Mouse (Mus musculus) forebrain, embryonic 15.5 days (tissue): ENCODE data around the gene Sfmbt2. TPM values are rescaled to one million over a fixed set of nuclear protein-coding genes. Genes with fewer than 3 reads are reported as not detected.

Source experiments
- ATAC-seq: fragments of 200-750 bp; cut with Nextera tagmentation; replicated peaks from 2 replicates; pipeline ENCODE4 v1.8.0; 2017; ENCODE audit warnings: mild to moderate bottlenecking, moderate TSS enrichment, moderate library complexity
- H3K27ac ChIP-seq: fragments of 300-500 bp; sonication (generic); replicated peaks from 2 replicates; pipeline ENCODE4 v1.5.1; 2015; ENCODE audit warnings: mild to moderate bottlenecking, inconsistent platforms
- H3K27me3 ChIP-seq: fragments of 300-500 bp; sonication (generic); 2 replicates; pipeline ENCODE4 v1.6.1; 2015; ENCODE audit warnings: inconsistent platforms
- H3K36me3 ChIP-seq: fragments of 300-500 bp; sonication (generic); 2 replicates; pipeline ENCODE4 v1.6.1; 2015; ENCODE audit warnings: mild to moderate bottlenecking, inconsistent platforms
- H3K4me1 ChIP-seq: fragments of 300-500 bp; sonication (generic); 2 replicates; pipeline ENCODE4 v1.6.1; 2015; ENCODE audit warnings: inconsistent platforms
- H3K4me2 ChIP-seq: fragments of 300-500 bp; sonication (generic); replicated peaks from 2 replicates; pipeline ENCODE4 v1.6.1; 2015; ENCODE audit warnings: mild to moderate bottlenecking, inconsistent platforms
- H3K4me3 ChIP-seq: fragments of 300-500 bp; sonication (generic); 2 replicates; pipeline ENCODE4 v1.5.1; 2015; ENCODE audit warnings: mild to moderate bottlenecking, inconsistent platforms
- H3K9ac ChIP-seq: fragments of 300-500 bp; sonication (generic); replicated peaks from 2 replicates; pipeline ENCODE4 v1.6.1; 2015; ENCODE audit warnings: mild to moderate bottlenecking, inconsistent platforms
- H3K9me3 ChIP-seq: fragments of 300-500 bp; sonication (generic); 2 replicates; pipeline ENCODE4 v1.6.1; 2016; ENCODE audit warnings: inconsistent platforms
- WGBS: fragments of 180-500 bp; shearing (Covaris S2); methylation state at CpG from one replicate; pipeline ENCODE4 v1.1.7; 2015; ENCODE audit warnings: mixed read lengths; 5-methylcytosine and 5-hydroxymethylcytosine counted together
- polyA plus RNA-seq: library from polyadenylated mRNA; unstranded; fragments of >200 nt; fragmentation: Nextera tagmentation; extraction: Ambion mirVana; gene quantifications from 2 replicates; pipeline ENCODE4 v1.2.1, GENCODE M21; 2015

Gene Sfmbt2
- polyA plus RNA-seq, 1 experiment from 2014 or later, result 2.1 TPM

DNA sequence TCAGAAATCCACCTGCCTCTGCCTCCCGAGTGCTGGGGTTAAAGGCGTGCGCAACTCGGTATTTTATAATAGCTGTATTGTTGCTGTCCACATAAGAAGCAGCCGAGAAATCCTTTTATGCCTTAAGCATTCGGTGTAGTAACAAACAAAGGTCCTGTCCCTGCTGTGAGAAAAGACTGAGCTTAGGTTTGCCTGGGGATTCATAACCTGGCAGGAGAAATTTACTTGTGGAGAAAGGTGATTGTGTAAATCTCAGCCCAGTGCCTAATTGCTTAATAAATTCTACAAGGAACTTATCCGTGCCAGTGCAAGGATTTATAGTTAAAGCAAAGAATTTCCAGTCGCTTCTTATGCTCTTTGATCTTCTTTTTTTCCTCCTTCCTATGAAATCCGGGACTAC, 71.5 kb downstream of the Sfmbt2 start:
- H3K4me2 ChIP-seq, result no peak overlapping the region
- no peak overlapping the region for H3K27ac ChIP-seq
- WGBS, result 66% methylated on average over 9 of the region's 9 CpGs
- no peaks in the 10 kb centered on the region for H3K9me3 ChIP-seq
- H3K36me3 ChIP-seq, result no peaks in the 10 kb centered on the region
- no peaks in the 10 kb centered on the region for H3K27me3 ChIP-seq
- peaks cover 6% of the 10 kb centered on the region for H3K4me1 ChIP-seq
- ATAC-seq, result no peak
- H3K4me3 ChIP-seq, result no peak overlapping the region
- H3K9ac ChIP-seq, result no peak overlapping the region

DNA sequence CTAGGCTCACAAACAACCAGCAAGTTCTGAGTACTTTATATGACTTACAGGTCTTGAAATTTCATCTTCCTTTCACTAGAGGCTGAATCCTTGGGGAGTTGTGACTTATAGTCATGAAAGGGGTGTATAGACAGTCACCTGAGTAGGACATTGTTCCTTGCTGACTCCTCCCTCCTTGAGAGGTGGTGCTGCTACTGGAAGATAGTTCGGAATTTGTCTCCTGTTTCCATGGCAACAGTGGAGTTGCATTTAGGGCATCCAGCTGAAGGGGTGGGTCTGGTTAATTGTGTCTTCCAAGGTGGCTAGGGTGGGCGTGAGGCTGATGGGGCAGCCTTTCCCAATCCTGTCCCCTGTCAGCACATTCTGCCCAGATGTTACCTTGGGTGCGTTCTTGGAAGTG, 83.3 kb downstream of the Sfmbt2 start:
- no peaks in the 10 kb centered on the region for H3K27me3 ChIP-seq
- no peak overlapping the region for H3K9ac ChIP-seq
- no peak overlapping the region for H3K4me3 ChIP-seq
- WGBS, result 53% methylated on average over 3 of the region's 3 CpGs
- no peak for ATAC-seq
- no peak overlapping the region for H3K4me2 ChIP-seq
- H3K9me3 ChIP-seq, result no peaks in the 10 kb centered on the region
- no peaks in the 10 kb centered on the region for H3K36me3 ChIP-seq
- no peak overlapping the region for H3K27ac ChIP-seq
- H3K4me1 ChIP-seq, result no peaks in the 10 kb centered on the region

DNA sequence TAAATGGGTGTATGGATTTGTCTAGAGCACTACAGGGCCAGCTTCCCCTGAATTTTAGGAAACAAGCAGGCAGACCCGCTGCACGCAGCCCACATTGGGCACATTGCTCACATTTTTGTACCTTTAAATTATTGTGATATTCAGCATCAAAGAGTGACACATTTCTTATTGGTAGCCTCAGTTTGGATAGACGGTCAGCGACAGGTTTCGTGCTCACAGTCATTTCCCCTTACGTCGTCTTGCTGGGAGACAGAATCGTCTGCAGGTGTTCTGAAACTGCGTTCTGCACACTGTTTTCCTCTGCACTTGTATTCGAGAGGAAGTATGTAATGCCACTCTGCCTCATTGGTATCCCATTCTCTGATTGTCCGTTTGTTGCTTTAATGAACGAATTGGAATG, 88.0 kb downstream of the Sfmbt2 start:
- no peak for ATAC-seq
- H3K27me3 ChIP-seq, result no peaks in the 10 kb centered on the region
- whole genome bisulfite sequencing, result 90% methylated on average over 12 of the region's 12 CpGs

DNA sequence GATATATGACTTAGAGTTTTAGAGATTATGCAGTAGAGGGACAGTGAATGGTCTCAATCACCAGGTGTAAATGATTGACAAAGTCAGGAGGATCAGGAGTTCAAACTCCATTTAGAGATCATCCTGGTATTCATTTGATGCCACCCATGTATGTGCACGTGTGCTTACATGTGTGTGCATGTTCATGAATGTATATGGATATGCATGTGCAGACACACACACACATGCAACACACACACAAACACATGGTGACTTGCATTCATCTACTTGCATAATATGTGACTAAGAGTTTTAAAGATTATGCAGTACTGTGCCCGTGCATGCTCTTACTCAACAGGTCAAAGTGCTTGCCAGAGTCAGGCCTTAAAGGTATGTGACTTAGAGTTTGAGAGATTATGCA, 146.2 kb downstream of the Sfmbt2 start:
- 86% methylated on average over 2 of the region's 2 CpGs for WGBS
- H3K9me3 ChIP-seq, result no peaks in the 10 kb centered on the region
- no peak for ATAC-seq
- no peak overlapping the region for H3K4me2 ChIP-seq
- no peak overlapping the region for H3K27ac ChIP-seq
- no peaks in the 10 kb centered on the region for H3K36me3 ChIP-seq
- no peak overlapping the region for H3K4me3 ChIP-seq
- H3K27me3 ChIP-seq, result 0 out of 2 replicates have a peak, but pooled peaks cover 7% of the 10 kb centered on the region
- H3K4me1 ChIP-seq, result no peaks in the 10 kb centered on the region
- no peak overlapping the region for H3K9ac ChIP-seq

More for the DNA sequence above, 88.0 kb downstream of the Sfmbt2 start:
- H3K4me3 ChIP-seq, result no peak overlapping the region
- no peak overlapping the region for H3K4me2 ChIP-seq
- H3K4me1 ChIP-seq, result no peaks in the 10 kb centered on the region
- no peaks in the 10 kb centered on the region for H3K9me3 ChIP-seq
- no peak overlapping the region for H3K27ac ChIP-seq
- no peaks in the 10 kb centered on the region for H3K36me3 ChIP-seq
- no peak overlapping the region for H3K9ac ChIP-seq

GRCm38 (mm10) chr2:10521719-10522415, 151.6 kb downstream of the Sfmbt2 start:
- no peak overlapping the region for H3K27ac ChIP-seq
- peak; percentile 67; the same call in 1 of the 2 replicates for ATAC-seq

DNA sequence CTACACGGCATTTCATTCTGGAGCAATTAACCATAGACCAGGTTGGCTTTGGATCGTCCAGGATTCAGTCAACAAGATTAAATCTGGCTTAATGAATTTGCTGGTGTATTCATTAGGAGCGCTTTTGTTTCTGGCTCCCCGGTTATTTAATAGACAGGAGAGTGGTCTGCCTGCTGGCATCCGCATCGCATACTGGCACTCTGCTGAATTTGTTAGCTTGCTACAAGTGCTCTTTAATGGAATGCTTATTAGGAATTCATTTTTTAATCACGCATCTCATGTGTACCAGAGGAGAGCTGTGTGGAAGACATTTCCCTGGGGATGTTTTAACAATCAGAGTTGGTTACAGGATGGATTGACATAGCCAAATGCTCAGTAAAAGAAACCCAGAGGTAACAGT, 155.3 kb downstream of the Sfmbt2 start:
- WGBS, result 8% methylated on average over 7 of the region's 7 CpGs

More at GRCm38 (mm10) chr2:10521719-10522415, 151.6 kb downstream of the Sfmbt2 start:
- H3K4me3 ChIP-seq, result no peak overlapping the region
- WGBS, result 5% methylated on average over 5 of the region's 5 CpGs
- no peak overlapping the region for H3K9ac ChIP-seq
- no peak overlapping the region for H3K4me2 ChIP-seq
- H3K9me3 ChIP-seq, result no peaks in the 10 kb centered on the region
- 0 out of 2 replicates have a peak, but pooled peaks cover 7% of the 10 kb centered on the region for H3K27me3 ChIP-seq
- no peaks in the 10 kb centered on the region for H3K36me3 ChIP-seq
- H3K4me1 ChIP-seq, result peaks cover 19% of the 10 kb centered on the region

DNA sequence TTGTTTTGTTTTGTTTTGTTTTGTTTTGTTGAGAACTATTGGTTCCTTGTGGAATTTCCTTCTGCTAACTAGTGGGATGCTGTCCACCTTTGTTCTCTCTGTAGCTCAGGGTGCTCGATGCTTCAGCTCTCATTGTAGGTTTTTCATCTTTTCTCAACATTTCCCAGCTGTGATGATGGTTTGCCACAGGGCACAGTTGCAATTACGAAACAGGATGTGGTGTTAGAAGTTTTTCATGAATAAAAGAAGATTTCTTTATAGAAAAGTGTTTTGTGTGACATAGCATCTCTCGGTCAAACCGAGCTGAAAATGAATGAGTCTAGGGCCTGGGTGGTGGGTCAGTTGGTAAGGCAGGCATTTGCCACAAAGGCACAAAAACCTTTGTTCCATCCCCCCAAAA, 171.5 kb downstream of the Sfmbt2 start:
- H3K4me3 ChIP-seq, result no peak overlapping the region
- H3K27me3 ChIP-seq, result no peaks in the 10 kb centered on the region
- no peaks in the 10 kb centered on the region for H3K4me1 ChIP-seq
- H3K27ac ChIP-seq, result no peak overlapping the region
- ATAC-seq, result no peak
- 84% methylated on average over 4 of the region's 4 CpGs for WGBS
- no peaks in the 10 kb centered on the region for H3K36me3 ChIP-seq
- H3K4me2 ChIP-seq, result no peak overlapping the region
- no peak overlapping the region for H3K9ac ChIP-seq
- no peaks in the 10 kb centered on the region for H3K9me3 ChIP-seq

More for the DNA sequence above, 155.3 kb downstream of the Sfmbt2 start:
- H3K36me3 ChIP-seq, result no peaks in the 10 kb centered on the region
- no peak overlapping the region for H3K27ac ChIP-seq
- no peak overlapping the region for H3K4me3 ChIP-seq
- H3K4me2 ChIP-seq, result no peak overlapping the region
- H3K4me1 ChIP-seq, result peaks cover 19% of the 10 kb centered on the region
- no peaks in the 10 kb centered on the region for H3K9me3 ChIP-seq
- H3K27me3 ChIP-seq, result 0 out of 2 replicates have a peak, but pooled peaks cover 8% of the 10 kb centered on the region
- H3K9ac ChIP-seq, result no peak overlapping the region
- ATAC-seq, result peak; percentile 86

DNA sequence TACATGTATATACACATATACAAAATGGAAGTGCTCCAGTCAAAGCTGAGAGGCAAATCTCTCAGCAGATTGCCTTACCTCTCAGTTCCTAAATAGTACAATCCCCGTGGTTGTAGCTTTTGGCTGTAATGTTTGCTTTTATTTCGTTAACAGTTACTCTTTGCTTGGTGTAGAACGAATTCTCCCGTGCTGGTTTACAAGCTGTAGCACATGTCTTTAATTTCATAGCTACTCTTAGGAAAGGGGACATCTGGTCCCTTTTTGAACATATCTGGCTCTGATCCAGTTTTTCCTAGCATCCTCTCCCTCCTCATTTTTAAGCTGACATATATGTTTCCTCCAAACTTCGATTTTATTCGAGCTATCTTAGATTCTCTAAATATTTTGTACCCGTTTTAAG, 172.1 kb downstream of the Sfmbt2 start:
- WGBS, result 74% methylated on average over 7 of the region's 7 CpGs
- H3K36me3 ChIP-seq, result no peaks in the 10 kb centered on the region
- H3K27me3 ChIP-seq, result no peaks in the 10 kb centered on the region
- no peaks in the 10 kb centered on the region for H3K9me3 ChIP-seq
- H3K4me1 ChIP-seq, result no peaks in the 10 kb centered on the region
- no peak overlapping the region for H3K27ac ChIP-seq
- no peak overlapping the region for H3K4me3 ChIP-seq
- no peak for ATAC-seq
- H3K9ac ChIP-seq, result no peak overlapping the region
- H3K4me2 ChIP-seq, result no peak overlapping the region

- Histone ChIP-seq H3K36me3 (no peaks in the 10 kb centered on the region), H3K4me3 (no peak overlapping the region), H3K4me2 (no peak overlapping the region), H3K27me3 (no peaks in the 10 kb centered on the region), H3K4me1 (no peaks in the 10 kb centered on the region), H3K27ac (no peak overlapping the region), H3K9me3 (no peaks in the 10 kb centered on the region), H3K9ac (no peak overlapping the region)
- 37% methylated on average over 1 of the region's 1 CpGs for WGBS
- ATAC-seq, result no peak
Observed at GRCm38 (mm10) chr2:10558816-10559215, 188.5 kb downstream of the Sfmbt2 start.

DNA sequence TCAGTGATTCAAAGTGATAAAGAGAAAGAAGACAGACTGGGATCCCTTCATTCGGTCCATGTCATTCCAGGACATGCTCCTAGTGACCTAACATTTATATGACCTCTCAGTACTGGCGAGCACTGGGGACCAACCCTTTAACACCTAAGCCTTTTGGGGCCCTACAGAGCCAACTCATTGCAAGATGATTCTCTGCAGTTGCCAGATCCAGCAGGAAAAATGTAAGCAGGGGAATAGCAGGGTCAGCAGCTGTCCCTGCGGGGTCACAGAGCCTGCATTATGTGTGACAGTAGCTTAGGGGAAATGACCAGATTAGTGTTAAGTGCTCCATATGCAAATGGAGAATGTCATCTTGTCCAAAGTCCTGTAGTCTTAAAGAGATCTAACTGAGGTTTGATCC, 195.2 kb downstream of the Sfmbt2 start:
- WGBS, result 86% methylated on average over 3 of the region's 3 CpGs

DNA sequence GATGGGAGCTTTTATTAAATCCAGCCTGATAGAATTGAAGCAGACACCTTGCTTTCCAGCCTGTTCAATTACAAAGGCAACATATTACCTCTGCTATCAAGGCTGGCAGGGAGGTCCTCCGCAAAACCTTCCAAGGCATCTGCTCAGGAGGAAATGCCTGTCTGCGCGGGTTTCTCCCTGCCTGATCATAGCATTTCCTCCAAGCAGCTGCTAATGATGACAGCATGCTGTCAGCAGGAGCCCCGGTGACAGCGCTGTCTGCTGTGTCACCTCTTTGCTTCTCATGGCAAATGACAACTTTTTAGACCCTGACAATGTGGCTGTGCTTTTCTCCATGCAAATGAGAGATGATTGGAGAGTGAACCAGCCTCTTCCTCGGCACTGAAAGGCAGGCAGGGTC, 199.1 kb downstream of the Sfmbt2 start:
- Histone ChIP-seq H3K27ac (no peak overlapping the region), H3K9ac (no peak overlapping the region), H3K36me3 (no peaks in the 10 kb centered on the region), H3K4me2 (no peak overlapping the region), H3K9me3 (no peaks in the 10 kb centered on the region), H3K4me1 (0 out of 2 replicates have a peak, but pooled peaks cover 5% of the 10 kb centered on the region), H3K4me3 (no peak overlapping the region), H3K27me3 (no peaks in the 10 kb centered on the region)
- ATAC-seq, result peak; percentile 75
- WGBS, result 48% methylated on average over 6 of the region's 6 CpGs

More for the DNA sequence above, 195.2 kb downstream of the Sfmbt2 start:
- Histone ChIP-seq H3K27ac (no peak overlapping the region), H3K9me3 (no peaks in the 10 kb centered on the region), H3K9ac (no peak overlapping the region), H3K27me3 (no peaks in the 10 kb centered on the region), H3K4me2 (no peak overlapping the region), H3K4me3 (no peak overlapping the region), H3K36me3 (no peaks in the 10 kb centered on the region), H3K4me1 (0 out of 2 replicates have a peak, but pooled peaks cover 5% of the 10 kb centered on the region)
- ATAC-seq, result no peak

DNA sequence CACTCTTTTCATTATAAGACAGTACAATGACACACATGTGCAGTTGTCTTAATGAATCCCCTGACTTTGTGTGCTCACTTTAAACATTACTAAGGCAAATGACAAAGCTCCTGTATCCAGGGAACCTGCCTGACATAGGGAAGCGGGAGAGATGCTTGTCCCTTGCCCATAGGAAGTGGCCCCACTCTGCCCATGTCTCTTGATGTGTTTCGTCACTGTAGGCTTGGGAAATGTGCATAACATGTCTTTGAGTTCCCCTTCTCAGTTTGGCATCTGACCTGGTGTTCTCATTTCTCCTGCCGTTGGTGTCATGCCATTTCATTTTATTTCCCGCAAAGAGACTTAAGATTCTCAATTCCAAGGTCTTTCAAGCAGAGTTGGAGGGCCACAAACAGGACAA, 202.0 kb downstream of the Sfmbt2 start:
- 87% methylated on average over 4 of the region's 4 CpGs for WGBS

More for the DNA sequence above, 202.0 kb downstream of the Sfmbt2 start:
- H3K9me3 ChIP-seq, result no peaks in the 10 kb centered on the region
- H3K4me2 ChIP-seq, result no peak overlapping the region
- no peak overlapping the region for H3K4me3 ChIP-seq
- no peak overlapping the region for H3K9ac ChIP-seq
- 0 out of 2 replicates have a peak, but pooled peaks cover 5% of the 10 kb centered on the region for H3K4me1 ChIP-seq
- H3K27me3 ChIP-seq, result no peaks in the 10 kb centered on the region
- no peaks in the 10 kb centered on the region for H3K36me3 ChIP-seq
- no peak overlapping the region for H3K27ac ChIP-seq
- no peak for ATAC-seq
